In genomic region chr6:140768859-140769640, GRCm38 (mm10) we compare ENCODE assay signal across 13 mouse cellular contexts. TPM values are rescaled to one million over a fixed set of nuclear protein-coding genes. Genes with fewer than 3 reads are reported as not detected.
A peak's percentile ranks its signal among the peaks of the same experiment; 100 is the strongest.
DNase-seq lines count a peak whose midpoint lies in the region; ATAC-seq and TF ChIP-seq lines count a peak whose summit lies in the region.
"Had no signal": no experiment of that assay in that cellular context is flagged by ENCODE, and none has a peak within 500 bp of the region (broad histone marks: within the 10 kb centered on the region; RNA-seq: fewer than 3 reads in every experiment).

No protein-coding gene starts in this region.

- TF ChIP-seq CTCF in intestine, postnatal 0 days (IDR thresholded peaks at IDR 0.05; ENCODE audit: low read depth): no peak

- H3K9ac ChIP-seq in intestine, embryonic 15.5 days: no peak overlapping the region
- no peak overlapping the region for H3K9ac ChIP-seq in intestine, postnatal 0 days (ENCODE audit: low read depth, low read length)
- no peak overlapping the region for H3K9ac ChIP-seq in embryonic facial prominence, embryonic 11.5 days (replicated peaks; ENCODE audit: low read length)
- H3K9ac ChIP-seq in hindbrain, embryonic 13.5 days: peak overlapping the region; percentile 1; the same call in 1 of the 2 replicates
- peak overlapping the region; percentile 29; the same call in 1 of the 2 replicates for H3K9ac ChIP-seq in neural tube, embryonic 11.5 days (ENCODE audit: low read length)

- H3K9me3 ChIP-seq in intestine, embryonic 15.5 days: no peaks in the 10 kb centered on the region
- H3K9me3 ChIP-seq in intestine, postnatal 0 days (ENCODE audit: control insufficient read depth): no peaks in the 10 kb centered on the region
- H3K9me3 ChIP-seq in embryonic facial prominence, embryonic 11.5 days (replicated peaks; ENCODE audit: control insufficient read depth, low read length): no peaks in the 10 kb centered on the region
- no peaks in the 10 kb centered on the region for H3K9me3 ChIP-seq in hindbrain, embryonic 13.5 days
- H3K9me3 ChIP-seq in neural tube, embryonic 11.5 days (ENCODE audit: control insufficient read depth, low read length): no peaks in the 10 kb centered on the region

- H3K27me3 ChIP-seq in intestine, embryonic 15.5 days (replicated peaks): no peaks in the 10 kb centered on the region
- no peaks in the 10 kb centered on the region for H3K27me3 ChIP-seq in intestine, postnatal 0 days (replicated peaks; ENCODE audit: control insufficient read depth, insufficient read depth, low read length)
- H3K27me3 ChIP-seq in embryonic facial prominence, embryonic 11.5 days (ENCODE audit: control insufficient read depth, insufficient read depth, low read length): no peaks in the 10 kb centered on the region
- H3K27me3 ChIP-seq in hindbrain, embryonic 13.5 days: no peaks in the 10 kb centered on the region
- H3K27me3 ChIP-seq in neural tube, embryonic 11.5 days (ENCODE audit: control insufficient read depth, insufficient read depth, low read length): no peaks in the 10 kb centered on the region

- no peak overlapping the region for H3K27ac ChIP-seq in intestine, embryonic 15.5 days
- no peak overlapping the region for H3K27ac ChIP-seq in intestine, postnatal 0 days (ENCODE audit: low read depth, low read length)
- no peak overlapping the region for H3K27ac ChIP-seq in embryonic facial prominence, embryonic 11.5 days (replicated peaks; ENCODE audit: low read depth, low read length)
- H3K27ac ChIP-seq in hindbrain, embryonic 13.5 days: peak overlapping the region; percentile 88
- peak overlapping the region; percentile 73; the same call in 1 of the 2 replicates for H3K27ac ChIP-seq in neural tube, embryonic 11.5 days (ENCODE audit: low read depth, low read length)

- peak; percentile 22 for DNase-seq in embryonic facial prominence, embryonic 11.5 days (ENCODE audit: low spot score)
- peak; percentile 68 for DNase-seq in neural tube, embryonic 11.5 days (ENCODE audit: low spot score)
- no peak for DNase-seq in heart, adult 8-10 months (ENCODE audit: low spot score)
- DNase-seq in spleen, adult 12 weeks (ENCODE audit: low spot score): no peak
- DNase-seq in right cerebral cortex, adult 18-20 months: no peak
- DNase-seq: adrenal gland, postnatal 14 days; cerebellum, adult 18-20 months; kidney, adult 11 months had no signal

- no peak overlapping the region for H3K4me3 ChIP-seq in intestine, embryonic 15.5 days (replicated peaks)
- no peak overlapping the region for H3K4me3 ChIP-seq in intestine, postnatal 0 days (ENCODE audit: low read depth, low read length)
- no peak overlapping the region for H3K4me3 ChIP-seq in embryonic facial prominence, embryonic 11.5 days (ENCODE audit: low read depth, low read length)
- H3K4me3 ChIP-seq in hindbrain, embryonic 13.5 days: peak overlapping the region; percentile 5; the same call in 1 of the 2 replicates
- no peak overlapping the region for H3K4me3 ChIP-seq in neural tube, embryonic 11.5 days (ENCODE audit: low read depth, low read length)

- H3K4me1 ChIP-seq in intestine, embryonic 15.5 days (replicated peaks): peaks cover 7% of the 10 kb centered on the region; the same call in 1 of the 2 replicates
- H3K4me1 ChIP-seq in intestine, postnatal 0 days (replicated peaks; ENCODE audit: control insufficient read depth, insufficient read depth, low read length): no peaks in the 10 kb centered on the region
- no peaks in the 10 kb centered on the region for H3K4me1 ChIP-seq in embryonic facial prominence, embryonic 11.5 days (ENCODE audit: control insufficient read depth, insufficient read depth, low read length)
- peaks cover 20% of the 10 kb centered on the region for H3K4me1 ChIP-seq in hindbrain, embryonic 13.5 days (replicated peaks)
- peaks cover 2% of the 10 kb centered on the region; the same call in 1 of the 2 replicates for H3K4me1 ChIP-seq in neural tube, embryonic 11.5 days (ENCODE audit: control insufficient read depth, insufficient read depth, low read length)

- H3K4me2 ChIP-seq in intestine, embryonic 15.5 days (replicated peaks): no peak overlapping the region
- H3K4me2 ChIP-seq in intestine, postnatal 0 days (replicated peaks; ENCODE audit: low read depth): no peak overlapping the region
- H3K4me2 ChIP-seq in embryonic facial prominence, embryonic 11.5 days (ENCODE audit: low read depth, low read length): no peak overlapping the region
- peak overlapping the region; percentile 42 for H3K4me2 ChIP-seq in hindbrain, embryonic 13.5 days
- H3K4me2 ChIP-seq in neural tube, embryonic 11.5 days (ENCODE audit: low read depth): peak overlapping the region; percentile 9; the same call in 1 of the 2 replicates

- no peaks in the 10 kb centered on the region for H3K36me3 ChIP-seq in intestine, embryonic 15.5 days
- H3K36me3 ChIP-seq in intestine, postnatal 0 days (ENCODE audit: control insufficient read depth, insufficient read depth): no peaks in the 10 kb centered on the region
- no peaks in the 10 kb centered on the region for H3K36me3 ChIP-seq in embryonic facial prominence, embryonic 11.5 days (replicated peaks; ENCODE audit: control insufficient read depth, insufficient read depth, low read depth, low read length)
- no peaks in the 10 kb centered on the region for H3K36me3 ChIP-seq in hindbrain, embryonic 13.5 days
- no peaks in the 10 kb centered on the region for H3K36me3 ChIP-seq in neural tube, embryonic 11.5 days (ENCODE audit: control insufficient read depth, insufficient read depth, low read length)

- ATAC-seq in intestine, embryonic 15.5 days: 0 out of 2 replicates have a peak, but pooled peaks have one; percentile 20
- no peak for ATAC-seq in intestine, postnatal 0 days
- ATAC-seq in embryonic facial prominence, embryonic 11.5 days (replicated peaks; ENCODE audit: insufficient number of reproducible peaks, low FRiP score, low TSS enrichment, low read depth): peak; percentile 77
- peak; percentile 93 for ATAC-seq in hindbrain, embryonic 13.5 days (ENCODE audit: low FRiP score)
- peak; percentile 94 for ATAC-seq in neural tube, embryonic 11.5 days (ENCODE audit: insufficient read depth, low FRiP score, low TSS enrichment)

- 54% methylated on average over 21 of the region's 21 CpGs for WGBS in intestine, embryonic 15.5 days
- 63% methylated on average over 21 of the region's 21 CpGs for WGBS in intestine, postnatal 0 days
- WGBS in embryonic facial prominence, embryonic 11.5 days: 52% methylated on average over 21 of the region's 21 CpGs
- WGBS in hindbrain, embryonic 13.5 days: 14% methylated on average over 21 of the region's 21 CpGs
- 22% methylated on average over 21 of the region's 21 CpGs for WGBS in neural tube, embryonic 11.5 days

RNA-seq across cellular contexts. Expression of gene Gm11077, which starts 40.0 kb away (rescaled TPM):
- polyA plus RNA-seq in intestine, embryonic 15.5 days (2015; fragmentation: Nextera tagmentation; extraction: Ambion mirVana): not detected in 2 replicates
- not detected in 2 replicates for polyA plus RNA-seq in intestine, postnatal 0 days (2015; fragmentation: Nextera tagmentation; extraction: Ambion mirVana)
- not detected in 2 replicates for polyA plus RNA-seq in embryonic facial prominence, embryonic 11.5 days (2014; fragmentation: Nextera tagmentation; extraction: Ambion mirVana)
- not detected in 2 replicates for polyA plus RNA-seq in hindbrain, embryonic 13.5 days (2015; fragmentation: Nextera tagmentation; extraction: Ambion mirVana)
- polyA plus RNA-seq in neural tube, embryonic 11.5 days (2014; fragmentation: Nextera tagmentation; extraction: Ambion mirVana): not detected in 2 replicates
- total RNA-seq in heart, adult 8-10 months (2022): not detected
- total RNA-seq: adrenal gland, postnatal 14 days; granulocyte monocyte progenitor cell, adult 5-6 weeks; left cerebral cortex, postnatal 36 days had no signal

Comparison
In these comparisons a context has a peak if more than half of its experiments do, and no peak if none do; other contexts are left out.
1. H3K27ac ChIP-seq: peak in hindbrain, embryonic 13.5 days (single experiment) and neural tube, embryonic 11.5 days (single experiment); none in intestine, embryonic 15.5 days (single experiment), intestine, postnatal 0 days (single experiment) and embryonic facial prominence, embryonic 11.5 days (single experiment).
2. H3K4me2 ChIP-seq: peak in hindbrain, embryonic 13.5 days (single experiment) and neural tube, embryonic 11.5 days (single experiment); none in intestine, embryonic 15.5 days (single experiment), intestine, postnatal 0 days (single experiment) and embryonic facial prominence, embryonic 11.5 days (single experiment).
3. H3K9ac ChIP-seq: peak in hindbrain, embryonic 13.5 days (single experiment) and neural tube, embryonic 11.5 days (single experiment); none in intestine, embryonic 15.5 days (single experiment), intestine, postnatal 0 days (single experiment) and embryonic facial prominence, embryonic 11.5 days (single experiment).
4. DNase-seq: peak in embryonic facial prominence, embryonic 11.5 days (single experiment) and neural tube, embryonic 11.5 days (single experiment); none in heart, adult 8-10 months (single experiment), spleen, adult 12 weeks (single experiment) and right cerebral cortex, adult 18-20 months (single experiment).